Mouse (Mus musculus): ENCODE results near the gene Ndufs3.

DNA sequence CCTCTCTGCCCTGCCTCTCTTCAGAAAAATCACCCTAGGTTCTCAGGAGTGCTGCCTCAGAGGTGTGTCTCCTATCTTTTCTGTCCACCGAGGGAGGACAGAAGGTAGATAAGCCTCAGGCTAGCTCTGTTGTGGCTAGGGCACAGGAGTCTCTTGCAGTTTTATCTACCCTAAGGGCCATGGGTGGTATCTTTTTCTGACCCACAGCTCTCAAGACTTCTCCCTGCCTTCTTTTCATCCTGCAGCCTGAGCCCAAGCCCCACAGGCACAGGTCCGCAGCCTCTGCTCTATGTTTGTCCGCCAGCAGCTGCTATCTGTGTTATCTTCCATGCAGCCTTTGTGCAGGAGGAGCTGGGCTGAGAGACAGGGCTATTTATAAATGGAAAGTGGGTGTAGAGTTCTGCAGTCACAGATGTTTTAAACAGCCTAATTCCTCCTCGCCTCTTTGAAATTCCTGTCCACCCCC, 34.5 kb downstream of the Ndufs3 start:
- TF ChIP-seq POLR2A (IDR thresholded peaks at IDR 0.05; ENCODE audit: borderline replicate concordance, control insufficient read depth, low read depth, low read length) = no peak
- no peak for TF ChIP-seq CTCF (IDR thresholded peaks at IDR 0.05; ENCODE audit: control insufficient read depth, insufficient read depth, low read length)
